Mouse (Mus musculus) left cerebral cortex, postnatal 14 days (tissue): ENCODE measurements around the gene Ifit1bl1. TPM values are rescaled to one million over a fixed set of nuclear protein-coding genes. Genes with fewer than 3 reads are reported as not detected.

Experiments
- DNase-seq, 2 experiments: peaks; one replicate each; pipeline ENCODE4 v3.0.0; 2021 to 2022; ENCODE audit warnings: low spot score in 2 of 2, mixed read lengths in 1 of 2
- intact Hi-C: fragments of 180-260 bp; cut with DNase I; formaldehyde crosslinking; loops from one replicate; pipeline ENCODE4 v1.15.1; 2025
- total RNA-seq, 2 experiments: library from RNA; stranded (reverse); gene quantifications; 2 replicates each; pipeline ENCODE4 v1.2.3; 2021

The Ifit1bl1 gene
- total RNA-seq, 2 experiments from 2014 or later, result 1.6 to 2.2 TPM

GRCm38 (mm10) chr19:34551981-34552380, 49.8 kb downstream of the Ifit1bl1 start:
- intact Hi-C loops, result loop anchor here (2.0 to 5.0 kb wide), 3 partner anchors 85 to 310 kb away; no protein-coding TSS in a partner anchor
- DNase-seq, result no peak

- DNase-seq, result peak; percentile 75 to 80
- intact Hi-C loops, result loop anchor here (2.0 to 5.0 kb wide), 3 partner anchors 86 to 308 kb away; no protein-coding TSS in a partner anchor
Measured at GRCm38 (mm10) chr19:34550534-34551223, 51.1 kb downstream of the Ifit1bl1 start, which contains the start of gene Ifit2. TSS of gene Ifit2 (plus strand) at chr19:34550694.

- intact Hi-C loops, result loop anchor here (2.0 to 5.0 kb wide), 3 partner anchors 87 to 308 kb away; no protein-coding TSS in a partner anchor
- DNase-seq, result no peak
Measured at GRCm38 (mm10) chr19:34550205-34550533, 51.6 kb downstream of the Ifit1bl1 start.

- intact Hi-C loops, result no loop called here
- peak; percentile 67 to 82 for DNase-seq
Measured at GRCm38 (mm10) chr19:34547976-34548375, 53.8 kb downstream of the Ifit1bl1 start.

GRCm38 (mm10) chr19:34546211-34546610, 55.5 kb downstream of the Ifit1bl1 start:
- intact Hi-C loops, result no loop called here

More at GRCm38 (mm10) chr19:34546211-34546610, 55.5 kb downstream of the Ifit1bl1 start:
- DNase-seq, result no peak

Other genes with a start within 250 kb of the Ifit1bl1 start
- gene Ch25h, start 126.8 kb downstream of the Ifit1bl1 start, total RNA-seq, result under 1 TPM; 0.59 to 0.89 TPM
- gene Lipa, start 74.5 kb downstream of the Ifit1bl1 start, total RNA-seq, result 10 to 100 TPM; 15.7 to 18.6 TPM
- gene Ifit2, start 51.3 kb downstream of the Ifit1bl1 start, total RNA-seq, result 1 to 10 TPM; 7.7 TPM
- gene Ifit3, start 18.4 kb downstream of the Ifit1bl1 start, total RNA-seq, result 1 to 10 TPM; 1.5 to 2.1 TPM
- gene Ifit3b, start 6.0 kb upstream of the Ifit1bl1 start, total RNA-seq, result 1 to 10 TPM; 1.2 to 1.3 TPM
- gene Ifit1bl2, start 38.8 kb upstream of the Ifit1bl1 start, total RNA-seq, result under 1 TPM; 0.27 to 0.53 TPM
- under 1 TPM; 0.18 to 0.36 TPM for gene Ifit1, start 38.9 kb upstream of the Ifit1bl1 start, total RNA-seq
- 1 to 10 TPM; 2.1 to 5.4 TPM for gene Slc16a12, start 145.3 kb upstream of the Ifit1bl1 start, total RNA-seq